Mouse (Mus musculus) frontal cortex, postnatal 36 days (tissue): ENCODE measurements around the gene Wif1.

Experiments
- DNase-seq, 2 experiments: peaks; one replicate each; pipeline ENCODE4 v3.0.0; 2022; ENCODE audit warnings: low spot score in 2 of 2

Wif1 gene

DNA sequence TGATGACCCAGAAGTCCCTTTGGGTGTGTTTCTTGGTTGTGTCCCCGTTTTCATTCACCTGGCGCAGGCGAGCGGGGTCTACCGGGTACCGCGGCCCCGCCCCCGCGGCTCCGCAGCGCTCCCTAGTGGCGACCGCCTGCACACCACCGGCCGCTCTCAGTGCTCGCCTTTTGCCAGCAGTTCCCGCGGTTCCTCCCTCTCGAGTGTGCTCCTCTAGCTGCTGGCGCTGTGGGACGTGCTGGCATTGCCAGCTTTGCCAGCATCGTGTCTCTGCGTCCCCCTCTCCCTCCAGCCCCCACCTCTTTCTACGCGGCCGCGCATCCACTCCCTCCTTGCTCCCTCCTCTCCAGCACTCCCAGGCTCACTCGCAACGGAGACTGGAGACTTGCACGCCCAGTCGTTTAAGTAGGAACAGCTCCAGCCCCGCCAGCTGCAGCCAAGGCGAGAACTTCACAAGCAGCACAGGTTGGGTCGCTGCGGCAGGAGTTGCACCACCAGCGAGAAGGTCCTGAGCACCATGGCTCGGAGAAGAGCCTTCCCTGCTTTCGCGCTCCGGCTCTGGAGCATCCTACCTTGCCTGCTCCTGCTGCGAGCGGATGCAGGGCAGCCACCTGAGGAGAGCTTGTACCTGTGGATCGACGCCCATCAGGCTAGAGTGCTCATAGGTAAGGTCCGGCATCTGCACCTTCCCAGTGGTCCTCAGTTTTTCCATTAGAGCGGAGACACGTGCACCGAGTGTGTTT is at the start of gene Wif1:
Wif1 (plus strand) TSS at position 135 of the 743 bp plus-strand sequence.
- DNase-seq, result peak; percentile 42 to 57

DNA sequence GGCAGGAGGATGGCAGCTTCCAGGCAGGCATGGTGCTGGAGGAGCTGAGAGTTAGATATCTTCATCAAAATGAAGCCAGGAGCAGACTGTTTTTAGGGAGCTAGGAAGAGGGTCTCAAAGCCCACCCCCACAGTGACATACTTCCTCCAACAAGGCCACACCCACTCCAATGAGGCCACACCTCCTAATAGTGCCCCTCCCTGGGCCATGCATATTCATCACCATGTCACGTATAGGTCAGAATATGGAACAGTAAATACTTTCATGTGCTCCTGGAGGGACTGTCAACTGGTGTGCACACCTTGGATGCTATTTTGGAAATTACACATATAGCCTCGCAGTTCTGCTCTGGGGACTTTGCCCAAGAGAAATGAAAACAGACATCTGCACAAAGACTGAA is 31.6 kb upstream of the Wif1 start:
- DNase-seq, result no peak

DNA sequence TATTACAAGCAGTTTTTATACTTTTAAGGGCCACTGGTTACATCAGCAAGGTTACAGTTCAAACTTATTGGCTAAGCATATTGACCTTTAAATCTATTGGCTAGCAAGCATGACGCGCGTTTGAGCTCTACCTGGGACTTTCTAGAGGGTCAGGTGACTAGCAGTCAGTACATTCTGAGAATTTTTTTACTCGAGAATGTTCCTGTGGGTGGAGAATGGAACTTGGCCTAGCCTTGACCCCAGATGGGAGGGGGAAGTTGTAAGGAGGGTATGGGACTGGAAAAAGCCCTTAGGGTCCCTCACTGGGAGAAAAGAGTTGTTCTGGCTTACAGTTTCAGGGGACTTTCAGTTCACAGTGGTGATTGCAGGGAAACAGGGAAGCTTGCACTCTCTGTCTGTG is 22.3 kb upstream of the Wif1 start:
- DNase-seq, result no peak

DNA sequence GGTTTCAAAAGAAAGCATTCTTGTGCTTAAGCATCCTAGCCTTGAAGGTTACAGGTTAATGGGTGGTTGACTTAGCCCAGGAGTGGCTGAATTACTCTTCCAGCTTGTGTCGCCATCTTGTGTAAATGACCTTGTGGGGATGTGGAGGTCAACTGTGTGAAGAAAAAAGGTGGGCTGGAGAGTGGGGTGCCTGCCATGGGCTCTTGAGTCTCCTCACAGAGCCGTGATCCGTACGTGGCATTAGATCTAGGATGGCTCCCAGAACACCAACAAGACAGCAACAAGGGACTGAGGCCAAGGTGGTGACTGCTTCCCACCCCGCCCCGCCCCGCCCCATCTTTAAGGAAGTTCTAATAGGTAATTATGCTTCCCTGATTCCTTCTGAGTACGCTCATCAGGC is 17.5 kb upstream of the Wif1 start:
- DNase-seq, result no peak

DNA sequence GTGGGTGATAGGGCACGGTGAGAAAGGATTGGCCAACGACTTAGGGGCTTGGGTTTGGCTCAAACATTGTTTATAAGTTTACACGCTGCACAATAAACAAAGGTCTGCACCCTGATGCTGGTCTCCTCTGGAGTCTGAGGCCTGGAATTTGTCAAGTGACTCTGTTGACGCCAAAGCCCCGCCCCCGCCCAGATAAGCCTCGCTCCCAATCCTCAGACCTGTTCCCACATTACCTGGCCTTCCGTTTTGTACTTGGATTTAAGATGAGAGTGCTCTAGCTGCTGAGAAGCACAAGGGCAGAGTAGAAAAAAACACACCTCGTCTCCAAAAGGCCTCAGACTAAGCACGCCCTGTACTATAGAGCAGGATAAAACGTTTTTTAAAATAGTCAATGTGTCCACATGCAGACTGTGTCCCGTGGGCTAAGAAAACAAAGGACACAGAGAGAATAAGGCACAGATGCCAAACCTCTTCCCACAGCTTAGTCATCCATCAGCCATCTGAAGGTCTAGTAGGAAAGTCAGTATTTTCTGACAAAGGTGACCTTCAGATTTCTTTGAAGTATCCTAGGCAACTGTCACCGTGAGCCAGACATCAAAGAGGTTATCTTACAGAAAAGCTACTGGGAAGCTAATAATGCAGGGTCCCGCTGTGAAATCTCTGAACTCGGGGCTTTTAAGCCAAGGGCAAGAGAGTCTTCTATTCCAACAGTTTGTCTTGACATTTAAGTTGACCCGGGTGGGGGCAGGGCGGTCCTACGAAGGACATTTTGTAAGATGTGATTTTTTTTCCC is 16.9 kb upstream of the Wif1 start:
- no peak for DNase-seq

DNA sequence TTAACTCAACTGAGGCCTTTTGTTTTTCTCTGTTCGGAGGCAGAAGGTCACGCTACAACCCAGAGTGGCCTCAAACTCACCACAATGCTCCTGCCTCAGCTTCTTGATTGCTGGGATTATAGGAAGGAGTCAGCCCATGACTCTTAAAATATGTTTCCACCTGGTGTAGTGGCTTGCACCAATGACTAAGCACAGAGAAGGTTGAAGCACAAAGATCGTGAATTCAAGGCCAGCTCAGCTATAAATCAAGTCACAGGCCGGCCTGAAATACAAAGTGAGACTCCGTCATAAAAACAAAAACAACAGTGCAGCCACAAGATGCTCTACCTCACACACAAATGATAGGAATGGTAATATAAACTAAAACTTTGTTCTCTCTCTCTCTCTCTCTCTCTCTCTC is 10.8 kb upstream of the Wif1 start:
- no peak for DNase-seq

DNA sequence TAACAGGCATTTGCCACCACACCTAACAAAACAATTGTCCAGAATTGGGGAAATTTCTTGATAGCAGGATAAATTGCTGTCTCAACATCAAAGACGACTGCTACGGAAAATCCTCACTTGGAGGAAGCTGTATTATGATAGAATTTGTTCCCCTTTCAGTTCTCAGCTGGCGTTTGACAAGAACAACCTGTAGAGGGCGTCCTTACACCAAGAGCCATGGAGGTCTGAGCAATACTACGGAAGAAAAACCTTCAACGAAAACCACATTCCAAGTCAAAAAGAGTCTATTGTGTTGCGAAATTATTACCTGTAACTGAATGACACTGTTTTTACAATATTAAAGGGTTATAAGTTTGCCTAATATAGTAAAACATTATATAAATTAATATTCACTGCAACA is 2.0 kb upstream of the Wif1 start:
- peak; percentile 13 to 23 for DNase-seq

DNA sequence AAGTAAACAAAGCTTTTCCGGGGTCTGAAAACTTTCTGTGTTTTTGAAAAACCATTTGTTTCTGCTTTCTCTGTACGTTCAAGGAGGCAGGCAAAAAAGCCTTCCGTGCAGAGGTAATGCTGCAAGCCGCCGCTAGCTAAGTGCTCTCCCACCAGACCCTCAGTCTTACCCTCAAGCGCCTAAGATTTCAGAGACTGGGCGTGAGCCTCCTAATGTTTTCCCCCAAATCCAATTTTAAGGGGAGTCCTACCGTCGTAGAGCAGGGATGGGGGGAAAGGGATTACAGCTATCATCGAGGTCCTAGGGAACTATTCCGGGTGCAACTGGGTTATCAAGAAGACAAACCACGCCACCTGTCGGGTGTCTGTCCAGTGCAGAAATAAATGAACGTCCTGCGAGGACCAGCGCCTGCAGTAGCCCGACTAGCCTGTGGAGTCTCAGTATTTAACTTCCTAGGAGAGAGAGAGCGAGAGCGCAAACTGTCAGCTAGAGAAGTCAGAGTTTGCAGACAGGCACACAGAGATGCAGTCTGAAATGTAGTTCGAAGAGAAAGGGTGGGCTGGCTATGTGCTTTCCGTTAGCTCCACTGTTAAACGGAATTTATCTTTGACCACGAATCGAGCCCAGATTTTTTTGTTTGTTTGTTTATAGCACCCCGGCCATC is 500 bp upstream of the Wif1 start:
- peak; percentile 35 to 40 for DNase-seq

DNA sequence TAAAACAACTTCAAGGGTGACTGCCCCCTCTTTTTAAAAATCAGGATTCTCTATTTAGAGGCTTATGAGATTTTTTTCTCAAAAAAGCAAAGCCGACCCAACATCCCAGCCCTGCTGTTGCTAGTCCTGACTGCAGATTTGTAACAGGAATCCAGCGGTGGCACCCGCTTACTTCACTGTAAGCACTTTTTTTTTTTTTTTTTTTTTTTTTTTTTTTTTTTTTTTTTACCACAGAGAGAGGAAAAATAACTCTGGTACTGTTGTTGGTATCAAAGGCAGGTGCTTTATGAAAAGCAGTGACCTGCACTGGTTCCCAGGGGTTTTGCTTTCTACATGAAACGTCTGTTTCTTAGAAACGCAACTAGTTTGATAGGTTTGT is 798 bp downstream of the Wif1 start:
- DNase-seq, result no peak

DNA sequence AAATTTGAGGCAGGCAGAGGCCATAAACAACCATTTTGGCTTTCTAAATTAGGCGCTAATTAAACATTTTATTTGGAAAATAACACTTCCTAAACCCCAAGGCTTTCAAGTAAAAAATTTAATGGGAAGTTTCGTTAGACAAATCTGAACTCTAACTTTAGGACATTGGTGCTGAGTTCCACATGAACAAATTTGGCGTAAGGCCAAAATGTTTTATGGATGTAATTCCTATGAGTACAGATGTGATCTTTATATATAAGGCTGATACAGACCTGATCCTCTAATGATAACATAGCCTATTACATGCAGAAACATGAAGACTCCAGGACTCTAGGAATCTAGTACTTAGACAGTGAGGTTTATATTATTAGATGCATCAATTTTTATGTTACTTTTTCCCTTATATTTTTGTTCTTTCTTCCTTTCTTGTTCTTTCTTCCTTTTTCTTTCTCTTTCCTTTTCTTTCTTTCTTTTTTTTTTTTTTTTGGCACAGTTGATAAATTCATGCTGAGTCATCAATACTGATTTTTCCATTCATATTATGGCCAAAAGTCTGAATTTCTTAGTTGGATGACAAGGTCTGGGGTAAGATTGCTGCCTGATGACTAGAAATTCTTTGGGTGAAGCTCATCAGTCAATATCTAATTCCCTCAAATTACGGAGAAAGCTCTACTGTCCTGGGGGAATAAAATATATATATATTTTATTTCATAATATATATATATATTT is 5.0 kb downstream of the Wif1 start:
- DNase-seq, result no peak

DNA sequence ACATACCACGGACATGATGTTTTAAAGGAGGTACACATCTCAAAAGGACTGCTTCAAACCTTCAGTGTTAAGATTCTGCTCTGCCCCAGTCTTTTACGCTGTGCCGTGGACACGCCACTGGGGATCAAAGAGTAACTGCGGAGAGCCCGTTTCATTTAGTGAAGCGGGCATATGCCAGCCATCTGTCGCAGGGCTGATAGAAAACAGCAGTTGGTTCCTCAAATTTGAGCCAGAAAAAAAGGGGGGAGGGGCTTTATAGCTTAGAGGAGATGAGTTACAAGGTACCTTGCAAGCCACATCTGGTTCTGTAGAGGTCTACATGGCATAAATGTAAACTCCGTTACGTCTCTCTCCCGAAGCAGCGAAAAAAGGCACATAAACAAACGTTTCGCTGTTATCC is 7.2 kb downstream of the Wif1 start:
- no peak for DNase-seq

DNA sequence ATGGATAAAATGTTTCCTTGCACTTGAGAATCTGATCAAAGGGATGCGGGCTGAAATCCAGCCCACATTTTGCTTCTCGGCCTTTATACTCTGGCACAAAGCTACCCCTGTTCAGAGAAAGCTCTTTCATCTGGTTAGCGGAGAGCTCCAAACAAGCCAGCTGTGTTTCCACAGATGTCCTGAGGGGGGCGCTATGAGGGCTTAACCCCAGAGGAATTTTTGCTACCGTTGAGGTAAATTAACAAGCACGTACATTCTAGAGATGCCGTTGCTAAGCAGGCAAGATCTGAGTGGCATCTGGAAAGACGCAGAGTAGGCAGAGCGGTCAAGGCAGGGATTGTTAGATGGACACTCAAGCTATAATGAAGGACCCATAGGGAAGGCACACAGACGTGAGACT is 13.7 kb downstream of the Wif1 start:
- DNase-seq, result no peak

DNA sequence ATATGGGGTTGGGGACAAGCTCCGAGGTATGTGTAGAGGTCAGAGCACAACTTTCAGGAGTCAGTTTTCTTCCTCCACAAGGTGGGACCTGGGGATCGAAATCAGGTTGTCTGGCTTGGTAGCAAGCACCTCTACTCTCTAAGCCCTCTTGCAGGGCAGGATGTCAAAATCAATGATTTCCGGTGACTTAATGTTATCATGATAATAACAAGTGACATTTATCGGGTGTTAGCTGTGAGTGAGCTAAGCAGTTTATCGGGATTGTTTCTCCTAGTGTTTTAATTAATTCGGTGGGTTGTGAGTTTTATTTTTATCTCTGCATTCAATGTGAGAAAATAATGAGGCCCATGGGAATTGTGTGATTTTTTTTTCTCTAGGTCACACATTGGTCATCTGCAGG is 18.3 kb downstream of the Wif1 start:
- DNase-seq, result no peak

DNA sequence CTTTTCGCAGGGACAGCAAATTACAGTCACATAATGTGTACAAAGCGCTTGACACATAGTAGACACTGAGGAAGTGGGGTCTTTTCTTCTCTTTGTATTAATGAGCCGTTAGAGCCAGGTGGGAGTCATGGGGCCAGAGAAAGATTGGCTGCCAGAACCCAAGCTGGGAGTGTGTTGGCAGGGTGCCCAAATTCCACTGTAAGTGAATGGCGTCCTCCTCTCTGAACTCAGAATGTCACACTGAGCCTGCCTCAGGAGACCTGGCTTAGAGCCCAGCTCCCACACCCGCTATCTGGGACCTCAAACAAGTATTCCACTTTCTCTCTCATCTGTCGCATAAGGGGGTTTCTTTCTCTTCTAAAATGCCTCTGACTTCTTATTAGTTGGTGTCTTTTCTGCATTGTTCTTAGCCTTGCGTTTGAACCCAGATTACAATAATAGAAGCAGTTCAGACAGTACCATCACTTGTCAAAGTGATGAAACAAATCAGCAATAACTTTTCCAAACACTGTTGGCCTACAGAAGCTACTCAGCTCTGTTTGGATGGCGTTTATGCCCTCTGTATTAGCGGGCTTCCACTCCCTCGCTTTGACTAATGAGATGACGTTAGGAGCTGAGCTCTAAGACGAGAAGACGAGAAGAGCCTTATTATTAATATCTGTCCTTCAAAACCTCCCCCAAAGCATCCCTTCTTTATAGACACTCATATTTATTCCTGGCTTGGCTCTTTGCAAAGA is 21.9 kb downstream of the Wif1 start:
- peak; percentile 15 to 18 for DNase-seq

DNA sequence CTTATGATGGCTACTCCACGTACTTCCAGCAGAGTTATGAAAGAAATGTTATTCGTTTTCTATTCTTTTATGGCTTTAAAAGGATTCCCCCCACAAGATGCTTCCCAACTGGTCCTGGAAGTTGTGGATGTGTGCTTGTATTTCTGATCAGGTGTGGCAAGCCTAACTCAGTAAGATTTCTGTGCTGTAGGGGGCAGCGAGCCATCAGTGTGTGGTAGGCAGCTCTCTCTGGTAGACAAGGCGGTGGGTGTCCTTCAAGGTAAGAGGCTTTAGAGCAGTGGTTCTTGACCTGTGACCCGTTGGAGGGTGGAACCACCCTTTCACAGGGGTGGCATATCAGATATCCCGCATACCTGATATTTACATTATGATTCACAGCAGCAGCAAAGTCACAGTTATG is 23.1 kb downstream of the Wif1 start:
- no peak for DNase-seq

DNA sequence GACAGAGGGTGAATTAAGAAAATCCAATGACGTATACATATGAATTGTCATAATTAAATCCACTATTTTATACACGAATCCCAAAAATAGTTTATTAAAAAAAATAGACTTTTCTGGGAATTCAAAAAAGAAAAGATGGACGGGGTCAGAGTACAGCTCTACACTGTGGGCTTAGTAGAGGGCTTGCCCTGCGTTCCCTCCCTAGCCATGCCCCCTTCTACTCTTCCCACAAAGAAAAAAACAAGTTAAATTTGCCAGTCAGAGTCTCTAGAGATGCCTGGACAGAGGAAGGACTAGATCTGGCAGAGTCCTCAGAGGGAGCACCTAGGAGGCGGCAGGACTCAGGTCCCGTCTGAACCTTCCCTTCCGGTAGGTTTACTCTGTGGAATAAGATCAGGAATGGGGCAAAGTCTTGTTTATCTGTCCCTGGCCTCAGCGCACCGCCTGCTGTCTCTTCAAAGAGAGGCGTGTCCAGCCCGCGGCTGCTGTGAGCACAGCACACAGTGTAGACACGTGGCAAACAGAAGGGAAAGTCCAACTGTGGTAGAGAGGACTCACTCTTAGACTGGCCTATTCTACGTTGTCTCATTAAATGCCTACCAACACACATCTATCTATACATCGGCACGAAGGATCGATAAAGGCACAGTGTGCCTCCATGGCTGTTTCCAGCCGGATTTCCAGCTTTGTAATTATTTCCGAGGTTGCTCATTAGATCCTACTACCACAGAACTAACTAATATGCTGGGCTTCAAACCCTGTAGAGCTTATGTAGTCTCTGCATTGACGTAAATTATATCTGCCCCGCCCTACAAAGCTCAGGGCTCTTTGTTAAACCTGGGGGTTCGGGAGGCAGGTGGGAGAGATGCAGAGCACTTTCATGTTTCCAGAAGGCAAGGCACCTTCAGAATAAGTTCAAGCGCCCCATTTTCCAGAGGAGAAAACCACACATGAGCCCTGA is 25.6 kb downstream of the Wif1 start:
- DNase-seq, result no peak

DNA sequence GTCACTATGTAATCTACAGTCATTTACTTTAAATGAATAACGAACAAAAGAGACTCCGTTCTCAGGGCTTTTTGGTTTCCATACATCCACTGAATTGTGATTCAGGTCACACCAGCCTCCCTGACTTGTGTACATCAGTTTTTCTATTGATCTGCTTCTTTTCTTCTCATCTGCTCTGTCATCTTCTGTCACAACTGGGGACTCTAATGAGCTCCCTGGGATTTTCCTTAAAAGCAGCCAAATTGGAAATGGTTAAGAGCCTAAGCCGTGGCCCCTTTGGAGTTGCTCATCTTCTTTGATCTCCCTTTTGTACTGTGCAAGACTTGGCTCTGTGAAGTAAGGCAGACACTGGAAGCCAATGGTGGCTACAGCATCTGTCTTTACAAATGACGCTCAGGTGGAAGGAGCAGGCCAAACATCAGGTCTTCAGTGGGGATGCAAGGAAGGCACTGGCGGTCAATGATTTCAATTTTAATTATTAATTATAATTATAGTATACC is 27.6 kb downstream of the Wif1 start:
- DNase-seq, result no peak

DNA sequence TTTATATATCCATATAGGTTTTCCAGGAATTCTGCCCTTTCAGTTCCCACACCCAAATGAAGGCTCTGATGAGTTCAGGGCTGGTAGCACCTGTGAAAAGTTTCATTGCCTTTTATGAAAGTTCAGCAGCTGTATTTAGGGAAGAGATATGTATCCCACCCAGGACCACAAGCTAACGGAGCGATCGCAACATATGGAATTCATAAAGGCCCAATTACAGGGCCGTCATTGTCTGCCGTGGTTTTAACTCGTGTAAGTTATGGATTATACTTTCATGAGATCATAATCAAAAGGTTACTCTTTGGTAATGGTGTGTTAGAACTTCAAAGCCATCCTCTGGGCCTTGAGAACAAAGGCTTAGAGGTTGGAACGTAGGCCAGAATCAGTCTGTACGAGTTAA is 28.9 kb downstream of the Wif1 start:
- DNase-seq, result no peak

DNA sequence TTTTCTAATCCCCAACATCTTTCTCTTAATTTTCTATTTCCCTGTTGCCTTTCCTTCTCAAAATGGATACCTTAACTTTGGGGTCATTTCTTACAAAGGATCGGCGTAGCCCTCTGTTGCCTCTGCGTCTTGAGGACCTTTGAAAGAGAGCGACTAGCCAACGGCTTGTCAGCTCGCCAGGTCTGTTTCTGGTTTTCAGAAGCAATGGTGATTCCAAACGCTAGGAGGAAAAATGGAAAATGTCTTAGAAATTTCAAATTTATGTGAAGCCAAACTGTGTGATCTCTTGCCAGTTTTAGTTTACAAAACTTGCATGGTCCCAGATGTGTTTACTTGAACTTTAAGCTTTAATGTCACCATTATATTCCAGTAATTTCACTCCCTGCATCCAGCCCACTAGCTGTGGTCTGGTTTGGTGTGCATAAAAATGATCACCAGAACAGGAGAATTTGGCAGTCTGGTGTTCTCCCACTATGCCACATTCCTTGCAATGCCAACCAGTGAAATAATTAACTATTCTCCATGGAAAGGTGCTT is 33.7 kb downstream of the Wif1 start:
- no peak for DNase-seq

DNA sequence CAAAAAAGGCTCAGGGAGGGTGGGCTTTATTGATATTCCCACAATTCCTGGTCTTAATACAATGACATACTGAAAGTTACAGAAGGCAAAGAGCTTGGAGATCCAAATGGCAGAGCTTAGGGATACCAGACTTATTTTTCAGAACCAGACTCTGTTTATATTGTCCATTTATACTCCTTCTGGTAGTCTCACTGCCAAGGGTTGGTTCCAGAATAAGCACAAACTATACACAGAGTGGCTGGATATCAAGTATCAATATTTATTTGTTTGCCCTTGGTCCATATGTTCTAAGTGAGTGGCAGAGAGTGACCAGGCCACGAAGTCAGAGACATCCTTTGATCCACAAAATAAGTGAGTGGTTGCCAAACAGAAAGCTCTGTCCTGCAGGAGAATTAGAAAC is 34.2 kb downstream of the Wif1 start:
- DNase-seq, result no peak
